Mouse (Mus musculus): ENCODE measurements around the gene Gpc6.

GRCm38 (mm10) chr14:117643069-117643468 lies 718.0 kb downstream of the Gpc6 start:
- no peak for TF ChIP-seq CTCF (IDR thresholded peaks at IDR 0.05; ENCODE audit: low read depth, low read length)
- TF ChIP-seq POLR2A (IDR thresholded peaks at IDR 0.05; ENCODE audit: borderline replicate concordance, low read depth, low read length), result no peak

Data from bone marrow macrophage, adult 2 months (primary cell).